Mouse (Mus musculus) forebrain, embryonic 14.5 days (tissue): Measurements from ENCODE around the gene Esrrg. TPM values are rescaled to one million over a fixed set of nuclear protein-coding genes. Genes with fewer than 3 reads are reported as not detected.

Experiments used
- ATAC-seq: fragments of 200-750 bp; cut with Nextera tagmentation; 2 replicates; pipeline ENCODE4 v1.8.0; 2017; ENCODE audit warnings: mild to moderate bottlenecking, moderate library complexity
- DNase-seq: peaks from one replicate; pipeline ENCODE4 v3.0.0-alpha.2; 2015; ENCODE audit warnings: low spot score
- H3K27ac ChIP-seq: fragments of 300-500 bp; sonication (generic); 2 replicates; pipeline ENCODE4 v1.5.1; 2014; ENCODE audit warnings: low read depth, mild to moderate bottlenecking, control low read depth, low read length, moderate library complexity
- H3K27me3 ChIP-seq: fragments of 300-500 bp; sonication (generic); replicated peaks from 2 replicates; pipeline ENCODE4 v1.6.1; 2014; ENCODE audit warnings: low read length, control low read depth, mixed read lengths; ENCODE audit not compliant: control insufficient read depth, insufficient read depth
- H3K36me3 ChIP-seq: fragments of 300-500 bp; sonication (generic); 2 replicates; pipeline ENCODE4 v1.6.1; 2014; ENCODE audit warnings: low read length, control low read depth; ENCODE audit not compliant: control insufficient read depth, insufficient read depth
- H3K4me1 ChIP-seq: fragments of 300-500 bp; sonication (generic); 2 replicates; pipeline ENCODE4 v1.6.1; 2014; ENCODE audit warnings: antibody characterized with exemption, low read length, control low read depth; ENCODE audit not compliant: control insufficient read depth, insufficient read depth
- H3K4me2 ChIP-seq: fragments of 300-500 bp; sonication (generic); 2 replicates; pipeline ENCODE4 v1.6.1; 2014; ENCODE audit warnings: mild to moderate bottlenecking, control low read depth, low read length
- H3K4me3 ChIP-seq: fragments of 300-500 bp; sonication (generic); 2 replicates; pipeline ENCODE4 v1.5.1; 2014; ENCODE audit warnings: low read depth, low read length, control low read depth
- H3K9ac ChIP-seq: fragments of 300-500 bp; sonication (generic); 2 replicates; pipeline ENCODE4 v1.6.1; 2014; ENCODE audit warnings: mild to moderate bottlenecking, low read length, control low read depth, moderate library complexity
- H3K9me3 ChIP-seq: fragments of 300-500 bp; sonication (generic); replicated peaks from 2 replicates; pipeline ENCODE4 v1.6.1; 2016; ENCODE audit warnings: low read length, control low read depth, mixed read lengths; ENCODE audit not compliant: control insufficient read depth
- WGBS: fragments of 180-500 bp; shearing (Covaris S2); extraction: QIAGEN DNeasy Blood & Tissue Kit; methylation state at CpG from one replicate; pipeline ENCODE4 v1.1.7; 2014; 5-methylcytosine and 5-hydroxymethylcytosine counted together
- polyA plus RNA-seq: library from polyadenylated mRNA; unstranded; fragments of >200 nt; fragmentation: Nextera tagmentation; extraction: Ambion mirVana; gene quantifications from 2 replicates; pipeline ENCODE4 v1.2.1, GENCODE M21; 2014

Gene Esrrg
- polyA plus RNA-seq, 1 experiment from 2014 or later, result 9.8 TPM

DNA sequence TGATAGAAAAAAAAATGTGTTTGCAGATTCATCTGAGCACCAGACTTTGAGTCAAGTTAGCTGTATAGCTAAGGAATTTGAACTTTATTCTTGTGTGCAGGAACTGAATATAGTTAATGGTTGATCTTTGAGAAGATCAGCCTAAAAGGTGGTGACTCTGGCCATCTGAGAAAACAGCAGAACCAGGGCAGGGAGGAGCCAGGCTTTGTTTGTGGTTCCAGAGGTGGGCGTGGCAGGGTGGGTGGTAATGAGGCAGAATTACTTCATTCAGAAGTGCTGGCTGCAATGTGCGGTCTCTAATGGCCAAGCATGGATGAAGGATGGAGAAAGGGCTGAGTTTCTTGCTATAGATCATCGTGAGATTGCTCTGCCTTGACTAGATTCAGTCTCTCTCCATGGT lies 224.3 kb downstream of the Esrrg start:
- WGBS, result 48% methylated on average over 3 of the region's 3 CpGs

DNA sequence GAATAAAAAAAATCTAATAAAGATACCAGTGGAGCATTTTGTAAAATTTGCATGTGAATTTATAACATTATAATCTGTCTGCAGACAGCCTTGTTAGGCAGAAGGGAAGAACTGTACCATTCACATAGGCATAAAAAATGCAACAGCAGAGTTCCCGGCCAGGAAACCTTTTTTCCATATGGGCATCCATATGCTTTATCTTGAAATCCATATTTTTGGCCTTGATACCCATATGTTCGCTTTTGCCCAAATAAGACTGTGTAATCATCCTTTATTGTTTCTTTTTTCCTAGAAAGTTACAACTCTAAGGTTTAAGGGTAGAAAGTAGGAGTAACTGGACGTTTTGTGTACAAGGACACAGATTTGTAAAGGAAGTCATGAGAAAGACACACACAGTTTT lies 226.0 kb downstream of the Esrrg start:
- 86% methylated on average over 3 of the region's 3 CpGs for WGBS
- no peaks in the 10 kb centered on the region for H3K27me3 ChIP-seq
- peak; percentile 68 for DNase-seq
- ATAC-seq, result no peak
- H3K4me3 ChIP-seq, result no peak overlapping the region
- H3K4me1 ChIP-seq, result no peaks in the 10 kb centered on the region
- H3K27ac ChIP-seq, result no peak overlapping the region
- no peak overlapping the region for H3K9ac ChIP-seq
- H3K4me2 ChIP-seq, result no peak overlapping the region
- no peaks in the 10 kb centered on the region for H3K9me3 ChIP-seq
- no peaks in the 10 kb centered on the region for H3K36me3 ChIP-seq

More for the DNA sequence above, 224.3 kb downstream of the Esrrg start:
- no peak for DNase-seq
- Histone ChIP-seq H3K9ac (no peak overlapping the region), H3K4me3 (no peak overlapping the region), H3K27ac (no peak overlapping the region), H3K4me2 (no peak overlapping the region), H3K4me1 (no peaks in the 10 kb centered on the region), H3K36me3 (no peaks in the 10 kb centered on the region), H3K9me3 (no peaks in the 10 kb centered on the region), H3K27me3 (no peaks in the 10 kb centered on the region)
- no peak for ATAC-seq

DNA sequence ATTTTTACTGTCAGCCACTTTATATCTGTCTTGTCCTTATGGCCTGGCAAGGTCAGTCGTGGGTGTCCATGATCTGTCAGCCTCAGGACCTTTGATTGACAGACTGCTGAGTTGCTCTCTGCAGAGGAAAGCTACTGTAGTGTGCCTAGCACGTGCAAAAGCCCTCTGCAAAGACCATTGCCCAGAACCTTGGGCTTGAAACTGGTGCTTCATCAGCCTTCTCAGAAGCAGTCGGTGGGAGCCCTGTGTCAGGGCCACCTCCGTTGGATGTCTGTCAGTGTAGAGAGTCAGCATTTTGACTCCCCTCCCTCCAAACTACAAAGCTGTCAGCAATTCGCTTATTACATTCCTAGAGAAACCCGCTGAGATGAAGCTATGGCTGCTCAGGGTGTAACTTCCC lies 227.8 kb downstream of the Esrrg start:
- DNase-seq (no peak), ATAC-seq (no peak)
- Histone ChIP-seq H3K4me2 (no peak overlapping the region), H3K36me3 (no peaks in the 10 kb centered on the region), H3K9me3 (no peaks in the 10 kb centered on the region), H3K9ac (no peak overlapping the region), H3K4me1 (no peaks in the 10 kb centered on the region), H3K4me3 (no peak overlapping the region), H3K27ac (no peak overlapping the region), H3K27me3 (no peaks in the 10 kb centered on the region)
- 41% methylated on average over 6 of the region's 6 CpGs for WGBS

DNA sequence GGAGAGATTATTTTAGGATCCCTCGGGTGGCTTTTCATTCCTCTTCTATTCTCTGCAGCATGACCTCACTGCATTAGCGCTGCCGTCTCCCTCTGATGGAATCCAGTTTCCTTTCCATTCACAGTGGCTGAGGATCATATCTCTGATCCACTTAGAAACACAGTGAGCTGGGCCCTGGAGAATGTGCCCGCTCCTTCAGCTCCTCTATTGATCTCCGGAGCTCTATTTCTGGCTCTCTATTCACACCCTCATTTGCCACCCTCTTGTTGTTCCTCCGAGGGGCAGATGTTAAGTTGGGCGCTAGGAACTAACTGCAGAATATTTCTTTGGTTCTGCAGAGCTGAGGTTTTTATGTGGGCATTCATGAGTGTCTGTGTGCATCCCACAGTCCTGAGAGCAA lies 228.3 kb downstream of the Esrrg start:
- Histone ChIP-seq H3K4me2 (no peak overlapping the region), H3K4me3 (no peak overlapping the region), H3K4me1 (no peaks in the 10 kb centered on the region), H3K9ac (no peak overlapping the region), H3K27ac (no peak overlapping the region), H3K36me3 (no peaks in the 10 kb centered on the region), H3K27me3 (no peaks in the 10 kb centered on the region), H3K9me3 (no peaks in the 10 kb centered on the region)
- no peak for ATAC-seq
- no peak for DNase-seq
- 3% methylated on average over 7 of the region's 7 CpGs for WGBS

DNA sequence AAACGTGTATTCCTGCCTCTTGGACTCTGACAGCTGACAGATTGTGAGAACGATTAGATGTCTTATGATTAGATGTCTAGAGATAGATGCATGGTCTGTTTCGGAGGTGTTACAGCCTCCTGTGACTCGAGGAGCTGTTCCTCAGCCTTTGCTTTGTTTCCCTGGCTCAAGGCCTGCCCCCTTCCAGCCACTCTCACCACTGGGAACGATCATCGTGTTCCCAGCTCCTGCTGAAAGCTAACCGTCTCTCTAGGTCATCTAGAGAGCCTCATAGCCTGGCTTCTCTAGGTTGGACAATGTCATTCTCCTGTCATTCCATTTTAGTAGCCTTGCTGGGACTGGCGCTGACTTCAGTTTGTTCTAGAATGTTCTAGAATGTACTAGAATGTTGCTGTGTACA lies 233.0 kb downstream of the Esrrg start:
- no peak overlapping the region for H3K9ac ChIP-seq
- H3K9me3 ChIP-seq, result no peaks in the 10 kb centered on the region
- H3K27me3 ChIP-seq, result no peaks in the 10 kb centered on the region
- ATAC-seq (no peak), DNase-seq (no peak)
- no peak overlapping the region for H3K4me3 ChIP-seq
- no peaks in the 10 kb centered on the region for H3K4me1 ChIP-seq
- 84% methylated on average over 8 of the region's 8 CpGs for WGBS
- no peaks in the 10 kb centered on the region for H3K36me3 ChIP-seq
- H3K4me2 ChIP-seq, result no peak overlapping the region
- no peak overlapping the region for H3K27ac ChIP-seq

DNA sequence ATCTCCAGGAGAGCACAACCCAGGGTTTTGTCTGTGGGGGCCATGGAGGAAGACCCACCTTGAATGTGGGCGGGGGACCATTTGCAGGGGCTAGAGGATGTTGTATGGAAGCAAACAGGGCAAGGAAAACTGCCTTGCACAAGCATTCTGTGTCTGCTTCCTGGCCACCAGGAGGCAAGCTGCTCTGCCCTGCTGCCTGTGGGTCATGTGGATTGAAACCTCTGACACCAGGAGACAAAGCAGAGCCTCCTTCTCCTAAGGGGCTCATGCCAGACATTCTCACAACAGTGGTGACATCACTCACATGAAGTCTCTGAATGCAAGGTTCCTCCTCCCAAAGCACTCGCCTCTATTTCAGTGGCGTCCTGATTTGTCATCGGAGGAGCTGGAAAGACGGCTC lies 234.1 kb downstream of the Esrrg start:
- no peak overlapping the region for H3K4me2 ChIP-seq
- H3K27ac ChIP-seq, result no peak overlapping the region
- no peak overlapping the region for H3K9ac ChIP-seq
- H3K27me3 ChIP-seq, result no peaks in the 10 kb centered on the region
- no peaks in the 10 kb centered on the region for H3K36me3 ChIP-seq
- H3K9me3 ChIP-seq, result no peaks in the 10 kb centered on the region
- DNase-seq (no peak), ATAC-seq (no peak)
- WGBS, result 95% methylated on average over 5 of the region's 5 CpGs
- no peaks in the 10 kb centered on the region for H3K4me1 ChIP-seq
- H3K4me3 ChIP-seq, result no peak overlapping the region

DNA sequence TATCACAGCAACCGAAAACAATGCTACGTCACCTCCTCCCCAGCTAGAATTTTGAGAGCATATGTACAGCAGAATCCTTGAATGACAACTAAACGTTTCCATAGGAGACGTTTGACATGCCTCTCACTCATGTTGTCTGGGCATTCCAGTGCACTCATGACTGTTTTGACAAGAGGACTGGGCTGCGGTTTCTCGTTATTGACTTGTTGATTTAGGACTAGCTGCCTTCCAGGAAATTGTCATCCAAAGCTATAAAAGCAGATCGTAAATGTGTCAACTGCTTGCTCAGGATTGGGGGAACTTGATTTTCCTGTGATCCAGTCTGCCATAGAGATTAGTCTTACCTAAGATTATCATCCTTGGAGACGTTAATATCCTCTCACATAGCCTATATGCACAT lies 245.6 kb downstream of the Esrrg start:
- Histone ChIP-seq H3K4me2 (no peak overlapping the region), H3K4me1 (no peaks in the 10 kb centered on the region), H3K36me3 (no peaks in the 10 kb centered on the region), H3K9ac (no peak overlapping the region), H3K9me3 (no peaks in the 10 kb centered on the region), H3K4me3 (no peak overlapping the region), H3K27me3 (no peaks in the 10 kb centered on the region), H3K27ac (no peak overlapping the region)
- DNase-seq, result no peak
- no peak for ATAC-seq
- 86% methylated on average over 8 of the region's 8 CpGs for WGBS

DNA sequence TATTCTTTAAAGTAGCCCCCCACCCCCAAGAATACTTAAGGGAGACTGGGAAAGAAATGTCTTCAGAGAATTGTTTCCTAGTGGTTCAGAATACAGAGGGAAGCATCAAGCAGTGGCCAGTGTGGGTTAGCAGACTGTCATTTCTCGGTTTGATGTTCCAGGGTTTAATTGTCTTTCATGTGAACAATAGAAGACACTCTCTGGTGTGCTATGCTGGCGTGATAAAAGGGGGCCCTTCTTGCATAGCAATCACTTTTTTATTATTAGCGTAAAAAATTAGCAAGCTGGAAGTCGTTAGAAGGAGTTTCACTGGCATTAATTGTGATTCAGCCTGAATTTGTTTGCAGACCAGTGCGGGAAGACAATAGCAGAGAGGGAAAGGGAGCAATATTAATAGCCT lies 253.7 kb downstream of the Esrrg start:
- Histone ChIP-seq H3K4me3 (no peak overlapping the region), H3K9me3 (no peaks in the 10 kb centered on the region), H3K27me3 (no peaks in the 10 kb centered on the region), H3K27ac (no peak overlapping the region), H3K4me1 (0 out of 2 replicates have a peak, but pooled peaks cover 5% of the 10 kb centered on the region), H3K9ac (no peak overlapping the region), H3K4me2 (no peak overlapping the region), H3K36me3 (no peaks in the 10 kb centered on the region)
- DNase-seq (peak; percentile 28), ATAC-seq (no peak)
- WGBS, result 12% methylated on average over 5 of the region's 5 CpGs

DNA sequence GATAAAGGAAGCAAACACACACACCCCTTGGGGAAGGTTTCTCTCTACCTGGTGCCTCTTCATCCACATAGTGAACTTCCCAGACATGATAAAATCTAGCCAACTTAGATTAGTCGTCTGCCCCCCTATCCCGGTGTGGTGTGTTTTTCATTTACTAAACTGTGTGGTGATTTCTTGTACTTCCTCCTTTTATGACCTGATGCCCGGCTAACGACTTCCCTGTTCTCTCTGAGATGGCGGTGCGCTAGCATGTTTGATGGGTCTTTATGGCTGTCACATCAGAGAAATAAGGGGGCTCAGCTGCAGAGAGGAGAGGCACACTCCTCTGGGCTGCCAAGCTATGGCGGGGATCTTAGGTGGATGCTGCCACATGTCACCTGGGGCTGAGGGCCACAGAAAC lies 259.8 kb downstream of the Esrrg start:
- Histone ChIP-seq H3K9ac (no peak overlapping the region), H3K4me1 (no peaks in the 10 kb centered on the region), H3K4me3 (no peak overlapping the region), H3K4me2 (no peak overlapping the region), H3K27ac (no peak overlapping the region), H3K36me3 (no peaks in the 10 kb centered on the region), H3K9me3 (no peaks in the 10 kb centered on the region), H3K27me3 (no peaks in the 10 kb centered on the region)
- DNase-seq (no peak), ATAC-seq (no peak)
- 67% methylated on average over 7 of the region's 7 CpGs for WGBS

DNA sequence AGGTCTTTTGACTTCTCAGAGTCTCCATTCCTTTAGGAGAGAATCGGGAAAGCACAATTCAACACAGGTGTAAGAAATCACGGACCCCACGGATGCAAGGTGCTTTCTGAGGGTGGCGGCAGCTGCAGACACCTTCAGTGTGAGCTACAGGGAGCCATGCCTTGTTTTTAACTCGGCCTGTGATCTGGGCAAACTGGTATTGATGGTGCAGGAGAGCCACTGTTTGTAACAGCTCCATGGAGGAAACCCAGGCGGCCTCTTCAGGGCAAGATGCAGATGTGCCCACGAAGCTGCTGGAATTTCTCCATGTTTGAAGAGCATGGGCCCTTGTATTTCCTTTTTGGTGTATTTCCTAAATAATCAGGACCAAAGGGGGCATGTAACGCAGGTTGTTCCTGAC lies 263.6 kb downstream of the Esrrg start:
- Histone ChIP-seq H3K9me3 (no peaks in the 10 kb centered on the region), H3K4me1 (no peaks in the 10 kb centered on the region), H3K27me3 (no peaks in the 10 kb centered on the region), H3K27ac (no peak overlapping the region), H3K36me3 (no peaks in the 10 kb centered on the region), H3K4me2 (no peak overlapping the region), H3K4me3 (no peak overlapping the region), H3K9ac (no peak overlapping the region)
- ATAC-seq, result no peak
- 63% methylated on average over 8 of the region's 8 CpGs for WGBS
- no peak for DNase-seq
